In the genomic region with DNA sequence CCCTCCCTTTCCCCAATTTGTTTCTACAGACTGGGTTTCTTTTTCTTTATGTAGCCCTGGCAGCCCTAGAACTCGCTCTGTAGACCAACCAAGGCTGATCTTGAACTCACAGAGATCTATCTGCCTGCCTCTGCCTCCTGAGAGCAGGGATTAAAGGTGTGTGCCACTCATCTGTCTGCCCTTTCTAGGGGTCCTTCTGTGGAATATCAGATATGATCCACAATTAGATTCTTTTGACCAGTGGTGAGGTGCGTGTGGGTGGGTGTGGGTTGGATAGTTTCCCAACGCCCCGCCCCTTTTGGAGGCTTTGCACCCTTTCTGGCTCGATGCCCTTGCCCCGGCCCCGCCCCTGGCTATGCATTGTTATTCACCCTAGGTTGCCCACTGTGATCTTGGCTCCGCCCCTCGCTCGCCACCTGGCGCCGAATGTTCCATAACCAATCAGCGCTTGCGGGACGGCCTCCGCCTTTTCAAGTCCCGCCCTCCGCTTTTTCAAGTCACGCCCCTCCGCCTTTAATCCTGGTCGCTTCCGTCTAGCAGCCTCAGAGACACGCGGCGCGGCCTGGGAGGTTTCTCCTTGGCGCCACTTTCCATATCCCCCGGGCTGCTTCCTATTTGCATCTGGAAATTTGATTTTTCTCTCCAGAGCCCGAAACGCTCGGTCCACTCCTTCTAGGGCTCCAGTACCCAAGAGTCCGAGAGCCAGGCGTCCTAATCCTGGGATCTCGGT, we compare ENCODE assay signal across 8 mouse cellular contexts. TPM values are rescaled to one million over a fixed set of nuclear protein-coding genes. Genes with fewer than 3 reads are reported as not detected.
DNase-seq lines count a peak whose midpoint lies in the region; ATAC-seq and TF ChIP-seq lines count a peak whose summit lies in the region.

TSS of gene Slc1a5 (plus strand) at position 516 of the 730 bp plus-strand sequence.

- peak within 1 kb of the TSS; percentile 77 for H3K27ac ChIP-seq in MEL (ENCODE audit: control insufficient read depth, low read depth, low read length)
- H3K27ac ChIP-seq in hindbrain, embryonic 10.5 days = peak within 1 kb of the TSS; percentile 87
- H3K27ac ChIP-seq in lung, postnatal 0 days (ENCODE audit: low read length) = peak within 1 kb of the TSS; percentile 87

- peaks cover 43% of the 10 kb centered on the region for H3K79me2 ChIP-seq in MEL (ENCODE audit: control insufficient read depth, insufficient read depth, low read length, poor library complexity)

- peaks cover 0 to 15% of the 10 kb centered on the region in 2 experiments; a peak in 2 of 4 replicates for H3K36me3 ChIP-seq in MEL (ENCODE audit: control insufficient read depth in 1 of 2, insufficient read depth in 2 of 2, low read length in 2 of 2)
- peaks cover 7% of the 10 kb centered on the region; the same call in 1 of the 2 replicates for H3K36me3 ChIP-seq in hindbrain, embryonic 10.5 days
- H3K36me3 ChIP-seq in lung, postnatal 0 days (ENCODE audit: insufficient read depth, low read length) = no peaks in the 10 kb centered on the region; the same call in 1 of the 2 replicates

- H3K9me3 ChIP-seq in MEL (replicated peaks; ENCODE audit: insufficient read depth, low read length) = no peaks in the 10 kb centered on the region
- 0 out of 2 replicates have a peak, but pooled peaks cover 2% of the 10 kb centered on the region for H3K9me3 ChIP-seq in hindbrain, embryonic 10.5 days
- H3K9me3 ChIP-seq in lung, postnatal 0 days (ENCODE audit: low read length) = no peaks in the 10 kb centered on the region

- H3K27me3 ChIP-seq in MEL (ENCODE audit: control insufficient read depth in 1 of 2, insufficient read depth in 2 of 2, low read length in 2 of 2) = no peaks in the 10 kb centered on the region
- no peaks in the 10 kb centered on the region for H3K27me3 ChIP-seq in hindbrain, embryonic 10.5 days (ENCODE audit: insufficient read depth, poor library complexity, severe bottlenecking)
- no peaks in the 10 kb centered on the region for H3K27me3 ChIP-seq in lung, postnatal 0 days (replicated peaks; ENCODE audit: insufficient read depth, low read length)

- peak within 1 kb of the TSS; percentile 61 to 64 for H3K4me3 ChIP-seq in MEL (ENCODE audit: control insufficient read depth in 1 of 2, insufficient read depth in 1 of 2, low read depth in 2 of 2, low read length in 2 of 2)
- peak within 1 kb of the TSS; percentile 91 for H3K4me3 ChIP-seq in hindbrain, embryonic 10.5 days
- peak within 1 kb of the TSS; percentile 76 for H3K4me3 ChIP-seq in lung, postnatal 0 days (ENCODE audit: low read depth, low read length)

- TF ChIP-seq CTCF in MEL (IDR thresholded peaks at IDR 0.05 in 2 of 3, conservative IDR thresholded peaks at IDR 0.05 in 1 of 3; ENCODE audit: control insufficient read depth in 1 of 3, insufficient read depth in 1 of 3, low read depth in 2 of 3, low read length in 3 of 3, poor library complexity in 1 of 3, severe bottlenecking in 1 of 3) = no peak
- TF ChIP-seq CTCF in lung, postnatal 0 days (IDR thresholded peaks at IDR 0.05) = peak; percentile 31

- TF ChIP-seq EP300 in MEL (IDR thresholded peaks at IDR 0.05; ENCODE audit: low read depth in 1 of 2, low read length in 2 of 2) = no peak
- no peak; the same call in 1 of the 2 replicates for TF ChIP-seq EP300 in lung, postnatal 0 days (IDR thresholded peaks at IDR 0.05)

- DNase-seq in MEL (ENCODE audit: low read depth, low spot score) = peak; percentile 98
- DNase-seq in cerebellum, adult 8-10 months = peak; percentile 35
- peak; percentile 97 for DNase-seq in hindbrain, embryonic 10.5 days (ENCODE audit: low spot score)
- peak; percentile 86 for DNase-seq in layer of hippocampus, adult 9-11 months
- DNase-seq in lung, postnatal 0 days (ENCODE audit: low spot score) = peak; percentile 99
- peak; percentile 92 for DNase-seq in ovary, postnatal 14 days (ENCODE audit: low spot score)
- peak; percentile 98 for DNase-seq in thymus, postnatal 14 days

- peak within 1 kb of the TSS; percentile 97 for H3K4me2 ChIP-seq in lung, postnatal 0 days (replicated peaks; ENCODE audit: low read depth, low read length)

- H3K4me1 ChIP-seq in MEL (ENCODE audit: control insufficient read depth in 1 of 2, insufficient read depth in 2 of 2, low read length in 2 of 2) = peaks cover 0 to 10% of the 10 kb centered on the region in 2 experiments; a peak in 3 of 4 replicates
- peaks cover 48% of the 10 kb centered on the region for H3K4me1 ChIP-seq in hindbrain, embryonic 10.5 days (replicated peaks)
- peaks cover 3% of the 10 kb centered on the region; the same call in 1 of the 2 replicates for H3K4me1 ChIP-seq in lung, postnatal 0 days (ENCODE audit: insufficient read depth, low read depth, low read length)

- TF ChIP-seq RAD21 in MEL (IDR thresholded peaks at IDR 0.05; ENCODE audit: low read depth, low read length) = no peak

- TF ChIP-seq POLR2A in MEL (IDR thresholded peaks at IDR 0.05; ENCODE audit: control insufficient read depth in 1 of 2, insufficient read depth in 1 of 2, low read depth in 1 of 2, low read length in 2 of 2, poor library complexity in 1 of 2) = peak; percentile 94 to 100

- H3K9ac ChIP-seq in MEL (ENCODE audit: control insufficient read depth, low read depth, low read length, poor library complexity, severe bottlenecking) = peak within 1 kb of the TSS; percentile 85
- peak within 1 kb of the TSS; percentile 72 for H3K9ac ChIP-seq in lung, postnatal 0 days (replicated peaks; ENCODE audit: low read depth)

- 2% methylated on average over 34 of the region's 34 CpGs for WGBS in hindbrain, embryonic 10.5 days
- 3% methylated on average over 34 of the region's 34 CpGs for WGBS in lung, postnatal 0 days

- ATAC-seq in frontal cortex, adult (ENCODE audit: low TSS enrichment) = peak; percentile 73
- ATAC-seq in lung, postnatal 0 days = peak; percentile 72

TF ChIP-seq in MEL, 35 proteins besides CTCF, POLR2A, EP300 and RAD21 (continues in another document):
- TF ChIP-seq JUND (IDR thresholded peaks at IDR 0.05; ENCODE audit: low read depth, low read length) (no peak), E2F4 (IDR thresholded peaks at IDR 0.05; ENCODE audit: borderline replicate concordance, low read depth, low read length) (no peak), ETS1 (IDR thresholded peaks at IDR 0.05; ENCODE audit: low read depth, low read length) (0 out of 2 replicates have a peak, but pooled peaks have one; percentile 3), USF1 (IDR thresholded peaks at IDR 0.05; ENCODE audit: low read depth, low read length) (0 out of 2 replicates have a peak, but pooled peaks have one; percentile 36), RCOR1 (IDR thresholded peaks at IDR 0.05; ENCODE audit: low read depth, low read length) (no peak), TAL1 (IDR thresholded peaks at IDR 0.05; ENCODE audit: low read length) (no peak), UBTF (IDR thresholded peaks at IDR 0.05; ENCODE audit: borderline replicate concordance, insufficient read depth, low read depth, low read length) (no peak), MAZ (IDR thresholded peaks at IDR 0.05; ENCODE audit: low read depth, low read length) (peak; percentile 65; the same call in 1 of the 2 replicates), BHLHE40 (IDR thresholded peaks at IDR 0.05; ENCODE audit: borderline replicate concordance, low read depth, low read length) (no peak), ZMIZ1 (IDR thresholded peaks at IDR 0.05; ENCODE audit: low read depth, low read length) (peak; percentile 99), TBP (IDR thresholded peaks at IDR 0.05; ENCODE audit: low read depth, low read length) (peak; percentile 98), SMC3 (IDR thresholded peaks at IDR 0.05; ENCODE audit: low read depth, low read length) (no peak), POLR2AphosphoS5 (IDR thresholded peaks at IDR 0.05; ENCODE audit: borderline replicate concordance, low read depth, low read length) (peak; percentile 80; the same call in 1 of the 2 replicates), ZKSCAN1 (IDR thresholded peaks at IDR 0.05; ENCODE audit: low read depth, low read length) (no peak), USF2 (IDR thresholded peaks at IDR 0.05; ENCODE audit: borderline replicate concordance in 1 of 2, insufficient read depth in 1 of 2, low read depth in 1 of 2, low read length in 2 of 2) (no peak), KAT2A (conservative IDR thresholded peaks at IDR 0.05; ENCODE audit: low read depth, low read length) (no peak), ZC3H11A (IDR thresholded peaks at IDR 0.05; ENCODE audit: low read depth, low read length) (no peak), HCFC1 (IDR thresholded peaks at IDR 0.05; ENCODE audit: low read depth, low read length) (peak; percentile 67), MYB (IDR thresholded peaks at IDR 0.05; ENCODE audit: low read depth, low read length) (no peak), MXI1 (IDR thresholded peaks at IDR 0.05; ENCODE audit: low read depth, low read length) (peak; percentile 98), CHD2 (IDR thresholded peaks at IDR 0.05; ENCODE audit: low read length) (no peak), GATA1 (IDR thresholded peaks at IDR 0.05; ENCODE audit: low read depth, low read length) (no peak), SIN3A (IDR thresholded peaks at IDR 0.05; ENCODE audit: low read length) (peak; percentile 90), ZNF384 (IDR thresholded peaks at IDR 0.05; ENCODE audit: low read depth, low read length) (no peak), MAFK (IDR thresholded peaks at IDR 0.05; ENCODE audit: borderline replicate concordance, low read depth, low read length) (no peak), ELF1 (IDR thresholded peaks at IDR 0.05; ENCODE audit: low read depth, low read length) (peak; percentile 70), MAX (IDR thresholded peaks at IDR 0.05; ENCODE audit: low read length) (peak; percentile 93), NRF1 (IDR thresholded peaks at IDR 0.05; ENCODE audit: insufficient read depth, low read depth, low read length, poor library complexity, severe bottlenecking) (no peak), CHD1 (IDR thresholded peaks at IDR 0.05; ENCODE audit: low read depth, low read length) (no peak), POLR2AphosphoS2 (IDR thresholded peaks at IDR 0.05; ENCODE audit: low read length) (peak; percentile 99), NELFE (IDR thresholded peaks at IDR 0.05; ENCODE audit: low read depth, low read length) (peak; percentile 100), MYC (IDR thresholded peaks at IDR 0.05; ENCODE audit: low read depth, low read length) (peak; percentile 97), MEF2A (IDR thresholded peaks at IDR 0.05; ENCODE audit: extremely low read depth, insufficient replicate concordance, low read depth, low read length, poor library complexity, severe bottlenecking) (no peak)

RNA-seq across cellular contexts. Expression of gene Slc1a5, which starts in this region (rescaled TPM):
- total RNA-seq in MEL (2012; rRNA removed) = 72.0 and 88.6 TPM in 2 replicates
- polyA plus RNA-seq in MEL (2012; ENCODE audit: insufficient read depth in 1 of 2, insufficient read length in 2 of 2, low read depth in 1 of 2, low replicate concordance in 2 of 2, missing spikeins in 1 of 2) = 100 to 1,000 TPM in 1 of 2 experiments, not detected in 1; 180 TPM
- 28.8 and 31.6 TPM in 2 replicates for polyA plus RNA-seq in hindbrain, embryonic 10.5 days (2016; fragmentation: Nextera tagmentation; extraction: Ambion mirVana)
- polyA plus RNA-seq in lung, postnatal 0 days (2015; fragmentation: Nextera tagmentation; extraction: Ambion mirVana) = 176 and 178 TPM in 2 replicates

Comparison
In these comparisons a context has a peak if more than half of its experiments do, and no peak if none do; other contexts are left out.
1. Peak in every context shown above with its lines: DNase-seq, ATAC-seq, H3K4me3 ChIP-seq and H3K27ac ChIP-seq.
2. DNase-seq: peak in every context shown above with its lines; median percentile 99 in lung, postnatal 0 days; 98 in MEL; 98 in thymus, postnatal 14 days; 97 in hindbrain, embryonic 10.5 days; 92 in ovary, postnatal 14 days; 86 in layer of hippocampus, adult 9-11 months; 35 in cerebellum, adult 8-10 months.